Mouse (Mus musculus) ZHBTc4 (cell line): ENCODE measurements around the gene Dst.

ENCODE experiments used
- DNase-seq: peaks from one replicate; pipeline ENCODE4 v3.0.0-alpha.2; 2011; ENCODE audit warnings: low read depth, low spot score

The Dst gene

DNA sequence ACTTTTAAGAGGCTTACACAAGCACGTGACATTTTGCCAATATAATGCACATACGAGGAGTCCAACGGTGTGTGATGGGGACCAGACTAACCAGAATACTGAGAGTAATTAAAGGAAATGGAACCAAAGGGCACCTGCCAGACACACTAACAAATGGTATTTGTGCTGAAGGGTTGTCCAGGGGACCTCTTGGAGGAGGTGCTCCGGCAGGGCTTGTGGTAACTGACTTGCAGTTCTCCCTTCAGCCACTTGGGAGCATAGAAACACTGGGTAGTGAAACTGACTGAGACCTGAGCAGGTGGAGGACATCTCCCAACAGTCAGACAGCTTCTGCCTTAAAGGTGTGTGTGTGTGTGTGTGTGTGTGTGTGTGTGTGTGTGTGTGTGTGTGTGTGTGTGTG lies 153.1 kb downstream of the Dst start:
- DNase-seq = peak; percentile 83

DNA sequence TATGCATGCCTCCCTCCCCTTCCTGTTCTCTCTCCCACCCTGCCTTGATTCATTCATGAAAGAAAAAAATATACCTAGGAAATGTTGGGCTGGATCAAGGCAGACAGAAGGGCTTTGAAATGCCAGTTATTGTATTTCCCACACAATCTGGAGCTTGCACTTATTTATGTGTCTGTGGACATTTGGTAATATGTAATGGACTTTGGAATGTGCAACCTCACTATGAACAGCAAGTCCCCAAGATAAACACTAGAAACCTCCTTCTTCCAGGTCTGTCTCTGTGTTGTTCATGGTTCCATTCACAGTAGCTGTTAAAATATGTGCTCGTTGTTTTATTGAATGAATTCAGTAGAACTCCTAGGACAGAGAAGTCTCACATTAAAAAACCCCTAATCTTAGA lies 153.8 kb downstream of the Dst start:
- no peak for DNase-seq

- DNase-seq = peak; percentile 49
These were observed 155.9 kb downstream of the Dst start for GRCm38 (mm10) chr1:34063943-34064342.

DNA sequence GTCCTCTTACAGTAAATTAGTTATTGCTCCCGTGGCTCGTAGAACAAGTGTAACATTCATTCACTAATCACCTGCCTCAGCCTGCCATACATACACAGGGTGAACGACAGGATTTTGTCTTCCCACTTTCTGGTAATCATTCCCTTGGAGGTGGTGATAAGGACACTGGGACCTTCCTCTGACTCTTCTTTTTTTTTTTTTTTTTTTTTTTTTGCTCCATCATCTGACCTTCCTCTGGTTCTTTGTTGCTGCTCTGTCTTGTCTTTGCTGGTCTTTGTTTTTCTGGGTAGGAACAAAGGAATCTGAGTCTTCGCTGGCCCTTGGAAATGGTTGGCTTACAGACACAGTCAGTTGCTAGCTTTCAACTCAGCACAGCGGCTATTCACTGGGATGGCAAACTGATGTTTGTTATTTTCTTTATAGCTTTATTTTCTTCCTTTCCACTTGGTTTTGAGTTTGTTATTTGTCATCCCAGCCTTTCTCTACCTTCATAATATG lies 157.6 kb downstream of the Dst start:
- peak; percentile 58 for DNase-seq

DNA sequence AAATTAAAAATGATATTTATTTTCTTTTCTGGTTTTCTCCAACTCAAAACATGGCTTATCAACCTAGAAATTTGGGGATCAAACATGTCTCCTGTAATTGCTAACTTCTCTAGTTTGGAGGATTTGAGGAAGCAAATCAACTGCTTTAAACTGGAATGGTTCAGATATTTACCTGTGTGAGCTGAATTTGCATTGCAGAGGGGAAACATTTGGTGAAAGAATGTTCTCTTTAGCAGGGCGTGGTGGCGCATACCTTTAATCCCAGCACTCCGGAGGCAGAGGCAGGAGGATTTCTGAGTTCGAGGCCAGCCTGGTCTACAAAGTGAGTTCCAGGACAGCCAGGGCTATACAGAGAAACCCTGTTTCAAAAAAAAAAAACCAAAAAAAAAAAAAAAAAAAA lies 158.4 kb downstream of the Dst start:
- peak; percentile 64 for DNase-seq

GRCm38 (mm10) chr1:34068341-34068740 lies 160.3 kb downstream of the Dst start:
- DNase-seq = peak; percentile 78

- no peak for DNase-seq
These were observed 161.7 kb downstream of the Dst start for GRCm38 (mm10) chr1:34069514-34070290.

DNA sequence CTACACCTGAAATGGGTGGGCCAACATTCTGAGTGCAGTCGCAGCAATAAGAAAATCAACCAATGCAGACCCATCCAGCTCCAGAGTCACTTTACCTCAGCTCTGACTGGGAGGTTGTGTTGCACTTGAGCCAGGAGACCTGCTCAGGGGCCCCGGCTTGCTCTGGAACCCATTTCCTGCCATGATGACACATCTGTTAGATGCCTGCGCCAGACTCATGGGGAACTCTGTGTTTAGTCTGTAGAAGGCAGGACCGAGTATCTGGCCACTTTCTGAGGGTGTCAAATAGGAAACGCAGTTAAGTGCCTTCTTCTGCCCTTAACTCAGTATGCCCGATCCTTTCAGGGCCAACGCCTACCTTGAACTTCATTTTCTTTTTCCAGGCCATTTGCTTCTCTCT lies 162.4 kb downstream of the Dst start:
- no peak for DNase-seq

DNA sequence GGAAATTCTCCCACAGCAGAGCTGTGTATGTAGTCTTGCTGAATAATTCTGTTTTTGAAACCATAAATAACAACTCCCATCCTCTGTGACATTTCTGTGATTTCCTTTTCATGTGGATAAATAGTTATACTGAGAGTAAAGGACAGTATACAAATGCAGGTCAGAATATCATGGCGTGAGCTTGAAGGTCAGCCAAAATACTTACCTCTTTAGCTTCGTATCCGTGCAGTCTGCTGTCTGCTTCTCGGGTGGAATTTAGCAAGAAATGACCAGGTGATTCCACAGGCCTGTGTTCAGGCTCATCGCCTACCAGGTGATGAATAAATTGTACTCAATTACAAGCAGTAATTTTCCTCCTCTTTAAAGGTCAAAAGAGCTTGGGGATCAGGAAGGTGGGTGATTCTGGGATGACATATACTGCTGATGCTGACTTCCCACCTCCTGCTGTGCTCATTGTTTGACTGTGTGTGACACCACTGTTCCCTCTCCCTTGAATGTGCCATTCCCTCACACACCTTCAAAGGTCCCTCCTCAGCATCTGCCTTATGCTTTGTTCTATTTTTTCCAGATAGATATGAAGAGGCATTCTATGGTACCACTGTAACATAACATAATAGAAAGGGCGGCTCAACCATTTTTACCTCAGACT lies 163.1 kb downstream of the Dst start:
- DNase-seq = peak; percentile 56

DNA sequence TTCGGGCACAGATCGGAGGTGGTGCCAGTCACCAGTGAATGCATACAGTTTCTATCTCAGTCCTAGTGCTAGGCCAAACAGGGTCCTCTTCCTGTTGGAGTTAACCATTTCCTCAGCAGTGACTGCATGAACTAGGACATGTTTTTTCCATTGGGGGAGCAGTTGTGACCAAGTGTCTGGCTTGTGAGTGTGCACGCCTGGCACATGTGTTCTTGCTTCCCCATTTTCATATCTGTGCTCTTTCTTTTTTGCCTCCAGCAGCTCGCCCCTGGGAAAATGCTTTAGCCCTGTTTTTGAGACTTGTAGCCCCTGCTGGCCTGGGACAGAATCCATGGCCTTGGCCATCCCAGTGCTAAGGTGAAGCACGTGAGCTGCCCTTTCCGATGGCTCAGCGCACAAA lies 164.2 kb downstream of the Dst start:
- DNase-seq = no peak

GRCm38 (mm10) chr1:34073436-34074169 lies 165.6 kb downstream of the Dst start:
- DNase-seq = peak; percentile 90

DNA sequence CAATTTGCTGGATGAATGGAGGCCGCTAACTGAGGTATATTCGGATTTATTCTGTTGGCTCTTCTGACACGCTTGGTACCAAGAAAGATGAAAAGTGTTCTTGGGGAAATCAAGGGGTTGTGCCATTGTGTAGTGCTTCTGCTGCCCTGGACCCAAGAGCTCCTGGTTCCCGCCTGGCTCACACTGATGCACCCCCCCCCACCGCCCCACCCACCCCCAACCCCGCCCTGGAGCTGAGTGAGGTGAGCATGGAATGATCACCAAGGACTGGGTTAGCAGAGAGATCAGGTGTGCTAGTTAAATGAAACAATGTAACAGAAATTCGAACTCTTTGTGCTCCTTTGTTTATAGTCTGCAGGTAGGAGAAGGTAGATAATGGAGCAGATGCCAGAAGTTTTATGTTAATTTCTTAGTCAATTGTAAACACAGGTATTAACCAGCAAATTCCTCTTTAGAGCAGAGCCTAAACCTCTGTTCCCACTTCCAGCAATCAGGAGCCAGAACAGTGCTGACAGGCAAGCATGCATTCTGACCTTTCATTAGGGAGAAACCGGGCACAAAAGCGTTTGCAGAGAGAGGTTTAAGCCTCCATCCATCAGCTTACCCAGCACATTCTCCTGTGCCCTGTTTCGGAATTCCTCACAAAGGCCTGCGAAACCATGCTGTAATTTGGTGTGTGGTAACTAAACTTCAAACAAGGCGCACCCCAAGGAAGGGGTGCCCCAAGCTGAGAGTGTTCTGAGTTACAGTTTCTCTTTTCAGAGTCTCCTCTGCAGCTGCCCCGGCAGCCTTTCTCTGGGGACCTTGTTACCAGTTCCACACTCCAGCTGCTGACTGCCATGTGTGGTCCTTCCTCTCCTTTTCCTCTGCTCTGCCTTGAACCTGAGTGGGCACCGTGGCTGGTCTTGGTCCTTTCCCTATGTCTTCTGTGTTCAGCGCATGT lies 166.5 kb downstream of the Dst start:
- peak; percentile 77 for DNase-seq

- peak; percentile 86 for DNase-seq
These were observed 168.8 kb downstream of the Dst start for GRCm38 (mm10) chr1:34076701-34077421.

DNA sequence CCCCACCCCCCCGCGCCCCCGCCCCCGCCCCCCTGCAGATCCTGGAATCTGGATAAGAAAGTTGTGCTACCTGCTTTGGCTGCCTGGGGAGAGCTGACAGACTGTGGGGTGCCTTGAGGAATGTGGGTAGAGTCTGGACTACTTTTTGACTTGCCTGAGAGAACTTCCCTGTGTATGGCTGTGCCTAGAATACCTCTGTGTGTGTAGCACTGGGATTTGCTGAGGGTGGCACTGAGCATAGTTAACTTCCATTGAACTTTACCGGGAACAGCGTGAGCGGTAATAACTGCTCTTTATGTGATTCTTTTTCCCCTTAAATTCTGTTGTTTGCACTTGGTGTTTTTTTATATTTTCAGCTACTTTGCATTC lies 169.4 kb downstream of the Dst start:
- DNase-seq = no peak

DNA sequence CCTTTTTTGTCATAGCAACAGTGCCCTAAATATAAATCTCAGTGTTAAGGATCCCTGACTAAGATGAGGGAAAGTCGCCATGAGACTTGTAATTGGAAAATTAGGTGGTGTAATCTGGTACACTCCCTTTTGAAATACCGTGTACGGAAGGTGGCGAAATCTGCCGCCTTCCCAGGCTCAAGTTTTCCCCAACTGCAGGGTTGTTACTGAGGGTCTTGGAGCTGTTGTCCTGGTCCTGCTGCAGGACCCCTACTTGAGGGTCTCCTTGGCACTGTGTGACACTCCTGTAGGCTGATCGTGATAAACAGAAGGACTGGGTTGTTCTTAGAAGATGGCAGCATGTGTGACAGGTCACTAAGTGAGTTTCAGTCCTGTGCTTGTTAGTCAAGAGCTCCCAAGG lies 169.9 kb downstream of the Dst start:
- DNase-seq = no peak

DNA sequence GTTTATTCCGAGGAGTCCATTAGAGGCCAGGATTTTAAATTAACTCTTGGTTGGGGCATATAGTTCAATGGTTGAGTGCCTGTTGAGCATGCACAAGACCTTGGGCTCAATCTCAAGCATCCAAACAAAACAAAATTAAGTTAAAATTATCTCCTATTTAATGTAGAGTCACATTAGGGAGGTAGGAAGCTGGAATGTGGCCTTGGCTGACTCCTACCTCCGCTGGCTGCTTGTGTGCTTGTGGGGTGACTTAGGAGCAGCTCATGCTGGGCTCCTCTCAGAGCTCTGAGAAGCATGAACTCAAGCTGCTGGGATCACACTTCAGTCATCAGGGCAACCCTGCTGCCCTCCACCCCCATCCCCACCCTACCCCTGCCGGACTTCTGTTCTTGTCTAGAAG lies 181.0 kb downstream of the Dst start:
- DNase-seq = no peak

GRCm38 (mm10) chr1:34090700-34091099 lies 182.7 kb downstream of the Dst start:
- DNase-seq = no peak

- peak; percentile 81 for DNase-seq
These were observed 185.6 kb downstream of the Dst start for GRCm38 (mm10) chr1:34093652-34094051.

DNA sequence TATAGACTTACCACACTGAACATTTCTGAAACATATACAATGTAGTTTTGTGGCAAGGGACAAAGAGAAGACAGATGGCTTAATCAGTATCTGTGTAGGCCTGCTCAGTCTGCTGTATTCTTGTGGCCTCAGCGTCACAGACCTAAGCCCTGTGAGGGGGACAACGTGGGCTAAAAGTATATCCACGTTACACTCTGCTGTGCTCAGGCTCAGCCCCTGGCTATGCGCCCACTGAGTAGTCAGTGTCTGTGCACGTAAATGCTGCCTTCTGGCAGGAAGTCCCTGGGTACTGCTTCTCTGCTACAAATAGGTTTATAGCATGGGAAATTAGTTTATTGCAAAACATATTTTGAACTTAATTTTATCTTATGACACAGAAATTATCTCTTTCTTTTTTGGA lies 186.3 kb downstream of the Dst start:
- no peak for DNase-seq

DNA sequence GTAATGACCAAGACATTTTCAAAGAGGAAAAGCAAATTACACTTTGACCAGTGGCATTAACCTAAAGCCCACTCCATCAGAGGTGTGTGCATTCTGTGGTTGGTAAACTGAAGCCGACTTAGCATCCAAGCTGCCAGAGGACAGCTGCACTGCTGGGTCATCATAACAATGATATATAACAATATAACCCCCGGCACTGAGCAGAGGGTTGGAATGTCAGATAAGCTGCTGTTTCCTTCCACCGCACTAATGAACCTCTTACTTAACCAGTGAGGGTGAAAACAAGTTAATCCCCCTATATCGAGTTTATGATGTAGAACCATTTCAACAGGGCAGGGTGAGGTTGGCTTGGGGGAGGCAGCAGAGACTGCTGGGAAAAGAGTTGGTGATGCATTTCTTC lies 187.1 kb downstream of the Dst start:
- no peak for DNase-seq

GRCm38 (mm10) chr1:34096923-34097322 lies 188.9 kb downstream of the Dst start:
- DNase-seq = peak; percentile 25
